Mouse (Mus musculus): ENCODE measurements around the gene Barhl1.

DNA sequence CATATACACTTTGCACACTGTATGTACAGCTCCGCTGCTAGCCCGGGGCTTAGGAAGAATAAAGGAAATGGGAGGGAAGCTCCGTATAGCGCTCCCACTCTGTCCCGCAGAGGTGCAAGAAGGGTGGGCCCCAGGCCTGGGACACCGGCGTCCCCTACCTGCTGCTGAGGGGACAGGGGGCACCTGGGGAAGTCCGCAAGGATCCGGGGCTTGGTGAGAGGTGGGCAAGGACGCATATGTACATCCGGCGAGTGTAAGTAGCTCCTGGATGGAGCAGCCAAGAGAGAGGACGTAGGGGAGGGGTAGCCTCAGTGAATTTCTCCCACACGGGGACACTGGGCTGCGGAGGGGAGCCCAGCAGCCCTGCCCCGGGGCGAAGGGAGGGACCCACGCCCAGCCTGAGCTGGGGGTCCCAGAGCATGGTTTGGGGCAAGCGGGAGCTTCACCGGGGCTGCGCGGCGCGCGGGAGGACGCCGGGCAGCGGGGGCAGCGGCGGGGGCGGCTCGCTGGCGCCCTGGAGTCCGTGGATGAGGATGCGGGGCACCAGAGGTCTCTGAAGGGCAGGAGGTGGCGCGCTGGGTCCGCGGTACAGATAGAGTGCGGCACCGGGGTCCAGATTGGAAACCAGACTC, 7.2 kb downstream of the Barhl1 start:
- no peak for TF ChIP-seq CTCF (IDR thresholded peaks at IDR 0.05; ENCODE audit: low read depth)
- no peak for TF ChIP-seq EP300 (IDR thresholded peaks at IDR 0.05; ENCODE audit: low read depth)
